Mouse (Mus musculus): ENCODE measurements around the gene Pde7b. TPM values are rescaled to one million over a fixed set of nuclear protein-coding genes. Genes with fewer than 3 reads are reported as not detected.
"Not testable (repeated sequence)": the region's sequence is repeated elsewhere in the genome, so short reads cannot be mapped to it uniquely, and the experiment has no call there.

The Pde7b gene
- total RNA-seq, 2 experiments from 2014 or later, result 20.3 to 23.3 TPM

GRCm38 (mm10) chr10:20556477-20556876, 168.4 kb downstream of the Pde7b start:
- DNase-seq (ENCODE audit: extremely low spot score in 1 of 2, low spot score in 1 of 2), result no peak

- DNase-seq (ENCODE audit: extremely low spot score in 1 of 2, low spot score in 1 of 2), result no peak
These were observed 173.5 kb downstream of the Pde7b start for GRCm38 (mm10) chr10:20551341-20551740.

- DNase-seq (ENCODE audit: extremely low spot score in 1 of 2, low spot score in 1 of 2), result no peak
These were observed 174.1 kb downstream of the Pde7b start for GRCm38 (mm10) chr10:20550771-20551170.

- no peak for DNase-seq (ENCODE audit: extremely low spot score in 1 of 2, low spot score in 1 of 2)
These were observed 174.7 kb downstream of the Pde7b start for GRCm38 (mm10) chr10:20550161-20550560.

- no peak for DNase-seq (ENCODE audit: extremely low spot score in 1 of 2, low spot score in 1 of 2)
These were observed 175.8 kb downstream of the Pde7b start for GRCm38 (mm10) chr10:20548833-20549710.

GRCm38 (mm10) chr10:20547951-20548551, 176.8 kb downstream of the Pde7b start:
- DNase-seq (ENCODE audit: extremely low spot score in 1 of 2, low spot score in 1 of 2), result peak in 1 of 2 experiments; percentile 25

GRCm38 (mm10) chr10:20543121-20543520, 181.8 kb downstream of the Pde7b start:
- no peak for DNase-seq (ENCODE audit: extremely low spot score in 1 of 2, low spot score in 1 of 2)

- no peak for DNase-seq (ENCODE audit: extremely low spot score in 1 of 2, low spot score in 1 of 2)
These were observed 191.1 kb downstream of the Pde7b start for GRCm38 (mm10) chr10:20533811-20534210.

- no peak for DNase-seq (ENCODE audit: extremely low spot score in 1 of 2, low spot score in 1 of 2)
These were observed 193.0 kb downstream of the Pde7b start for GRCm38 (mm10) chr10:20531921-20532320.

GRCm38 (mm10) chr10:20528544-20529411, 196.1 kb downstream of the Pde7b start:
- no peak for DNase-seq (ENCODE audit: extremely low spot score in 1 of 2, low spot score in 1 of 2)

- DNase-seq (ENCODE audit: extremely low spot score in 1 of 2, low spot score in 1 of 2), result no peak
These were observed 197.1 kb downstream of the Pde7b start for GRCm38 (mm10) chr10:20527737-20528136.

GRCm38 (mm10) chr10:20518529-20518889, 206.4 kb downstream of the Pde7b start:
- no peak for DNase-seq (ENCODE audit: extremely low spot score in 1 of 2, low spot score in 1 of 2)

- not testable (repeated sequence) for DNase-seq (ENCODE audit: extremely low spot score in 1 of 2, low spot score in 1 of 2)
These were observed 206.9 kb downstream of the Pde7b start for GRCm38 (mm10) chr10:20517756-20518528.

GRCm38 (mm10) chr10:20513891-20514290, 211.0 kb downstream of the Pde7b start:
- DNase-seq (ENCODE audit: extremely low spot score in 1 of 2, low spot score in 1 of 2), result no peak

- DNase-seq (ENCODE audit: extremely low spot score in 1 of 2, low spot score in 1 of 2), result no peak
These were observed 211.4 kb downstream of the Pde7b start for GRCm38 (mm10) chr10:20513461-20513860.

- no peak for DNase-seq (ENCODE audit: extremely low spot score in 1 of 2, low spot score in 1 of 2)
These were observed 215.1 kb downstream of the Pde7b start for GRCm38 (mm10) chr10:20509819-20510218.

- DNase-seq (ENCODE audit: extremely low spot score in 1 of 2, low spot score in 1 of 2), result no peak
These were observed 216.4 kb downstream of the Pde7b start for GRCm38 (mm10) chr10:20508497-20508896.

GRCm38 (mm10) chr10:20507732-20508412, 217.0 kb downstream of the Pde7b start:
- DNase-seq (ENCODE audit: extremely low spot score in 1 of 2, low spot score in 1 of 2), result no peak

GRCm38 (mm10) chr10:20507069-20507468, 217.8 kb downstream of the Pde7b start:
- DNase-seq (ENCODE audit: extremely low spot score in 1 of 2, low spot score in 1 of 2), result no peak

GRCm38 (mm10) chr10:20505454-20505853, 219.4 kb downstream of the Pde7b start:
- DNase-seq (ENCODE audit: extremely low spot score in 1 of 2, low spot score in 1 of 2), result no peak
